Mouse (Mus musculus): ENCODE results near the gene Rag1. TPM values are rescaled to one million over a fixed set of nuclear protein-coding genes. Genes with fewer than 3 reads are reported as not detected.

The Rag1 gene
- total RNA-seq, 2 experiments from 2014 or later = not detected

DNA sequence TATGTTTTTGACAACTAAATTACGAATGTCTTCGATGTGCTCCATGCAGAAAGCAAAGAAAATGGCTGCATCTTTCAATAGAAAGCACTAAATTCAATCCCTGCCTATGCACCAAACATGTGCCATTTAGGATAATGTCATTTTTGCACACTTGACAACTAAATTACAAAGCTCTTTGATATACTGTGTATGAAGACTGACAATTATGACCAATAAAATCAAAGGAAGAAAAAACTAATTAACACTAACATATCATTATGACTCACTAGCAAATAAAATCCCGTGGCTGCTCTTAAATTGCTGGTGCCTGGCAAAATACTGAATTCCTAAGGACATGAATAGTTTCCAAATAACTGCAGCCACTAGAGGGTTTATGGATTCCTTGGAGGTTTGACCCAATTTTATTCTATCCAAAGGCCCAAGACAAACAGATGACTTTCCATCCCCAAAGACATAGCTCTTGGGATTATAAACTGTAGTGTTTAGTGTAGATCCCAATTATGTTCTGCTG is 9.4 kb downstream of the Rag1 start:
- no peak for ATAC-seq (replicated peaks; ENCODE audit: poor library complexity, severe bottlenecking)

DNA sequence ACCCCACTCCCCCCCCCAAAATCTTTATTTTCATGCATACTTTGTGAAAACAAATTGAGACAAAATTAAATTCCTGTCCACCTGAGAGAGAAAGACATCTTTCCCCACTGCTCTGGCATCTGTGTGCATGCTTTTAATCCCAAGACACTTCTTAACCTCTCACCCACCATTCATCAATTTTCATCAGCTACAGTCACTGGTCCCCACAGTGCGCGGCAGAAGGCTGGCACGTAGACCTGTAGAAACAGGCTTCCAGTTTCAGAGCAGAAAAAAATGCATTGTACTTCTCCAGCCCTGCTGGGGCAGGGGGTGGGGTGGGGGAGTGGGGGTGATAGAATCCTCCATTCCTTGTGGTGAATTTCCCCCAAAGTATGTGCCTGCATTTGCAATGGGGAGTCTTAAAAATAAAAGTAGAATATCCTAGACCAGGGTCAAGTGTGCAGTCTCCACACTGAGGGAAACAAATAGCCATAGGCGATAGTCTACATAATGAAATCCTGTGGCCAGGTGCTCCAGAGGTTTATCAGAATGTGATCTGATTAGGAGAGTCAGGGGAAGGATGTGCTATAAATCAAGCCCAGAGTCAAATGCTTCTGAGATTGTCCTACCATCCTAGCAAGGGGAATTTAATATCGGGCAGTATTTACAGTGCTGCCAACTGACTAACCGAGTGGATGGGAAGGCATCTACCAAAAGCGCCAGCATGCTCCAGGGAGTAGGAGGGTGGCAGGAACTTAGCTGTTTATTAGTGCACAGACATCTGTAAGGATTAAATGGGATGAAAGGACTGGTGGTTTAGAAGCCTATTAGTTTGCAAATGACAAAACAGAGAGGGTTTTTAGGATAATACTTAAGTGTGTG is 10.1 kb downstream of the Rag1 start:
- no peak for ATAC-seq (replicated peaks; ENCODE audit: poor library complexity, severe bottlenecking)

DNA sequence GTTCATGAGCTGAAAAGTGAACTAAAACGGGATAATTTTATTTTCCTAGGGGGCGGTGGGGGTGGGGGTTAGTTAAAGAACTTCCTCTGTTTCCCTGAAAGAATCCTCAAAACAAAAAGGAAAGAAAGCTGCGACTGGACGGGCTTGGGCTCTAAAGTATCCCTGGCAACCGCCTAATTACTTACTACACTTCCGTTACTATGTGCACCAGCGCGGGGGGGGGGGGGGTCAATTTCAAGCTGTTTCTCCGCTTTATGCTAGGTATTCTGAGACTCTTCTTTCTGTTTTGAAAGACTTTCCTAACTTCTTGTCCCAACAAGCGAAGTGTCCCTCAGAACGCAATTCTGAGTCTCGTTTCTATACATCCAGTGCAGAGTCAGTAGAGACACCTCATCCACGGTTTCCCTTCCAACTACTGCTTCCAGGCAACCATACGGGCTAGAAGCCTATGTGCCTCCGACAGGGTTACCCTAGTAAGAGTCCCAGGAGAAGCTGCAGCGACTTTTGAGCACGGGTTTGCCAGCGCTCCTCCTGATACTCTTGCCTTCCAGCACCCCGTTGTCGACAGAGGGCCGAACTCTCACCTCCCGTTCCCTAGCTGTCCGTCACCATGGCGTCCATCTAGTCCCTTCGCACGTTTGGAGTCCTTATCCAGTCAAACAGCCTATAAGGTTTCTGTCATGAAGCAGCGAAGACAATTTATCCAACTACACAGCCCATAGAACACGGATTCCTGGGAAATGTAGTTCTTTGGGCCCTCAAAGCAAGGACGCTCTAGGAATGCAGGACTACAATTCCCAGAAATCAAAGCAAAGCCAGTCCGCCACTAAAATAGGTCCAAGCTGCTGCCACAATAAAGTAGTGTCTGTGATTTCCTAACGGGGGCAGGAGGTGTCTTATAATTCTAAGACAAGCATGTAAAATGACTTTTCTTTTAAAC is 20.7 kb downstream of the Rag1 start:
- ATAC-seq (replicated peaks; ENCODE audit: poor library complexity, severe bottlenecking) = peak; percentile 93

GRCm38 (mm10) chr2:101627227-101627626 is 22.1 kb downstream of the Rag1 start:
- no peak for ATAC-seq (replicated peaks; ENCODE audit: poor library complexity, severe bottlenecking)

DNA sequence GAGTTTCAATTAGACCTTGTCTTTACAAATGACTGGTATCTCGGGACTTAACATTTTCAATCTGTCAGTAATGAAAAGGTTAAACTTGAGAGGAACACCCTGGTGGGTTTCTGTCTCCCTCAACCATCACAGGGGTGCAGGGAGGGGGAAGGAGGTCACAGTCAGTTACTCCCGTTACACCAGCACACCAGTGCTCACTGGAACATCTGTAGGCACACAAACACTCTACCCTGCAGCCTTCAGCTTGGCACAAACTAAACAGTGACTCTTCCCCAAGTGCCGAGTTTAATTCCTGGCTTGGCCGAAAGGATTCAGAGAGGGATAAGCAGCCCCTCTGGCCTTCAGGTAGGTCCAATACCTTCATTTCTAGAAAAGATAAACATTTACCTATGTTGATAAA is 24.8 kb downstream of the Rag1 start, which contains the start of gene Rag2:
TSS of gene Rag2 (plus strand) at position 193 of the 400 bp plus-strand sequence.
- no peak for ATAC-seq (replicated peaks; ENCODE audit: poor library complexity, severe bottlenecking)

GRCm38 (mm10) chr2:101624011-101624410 is 25.3 kb downstream of the Rag1 start:
- ATAC-seq (replicated peaks; ENCODE audit: poor library complexity, severe bottlenecking) = no peak

DNA sequence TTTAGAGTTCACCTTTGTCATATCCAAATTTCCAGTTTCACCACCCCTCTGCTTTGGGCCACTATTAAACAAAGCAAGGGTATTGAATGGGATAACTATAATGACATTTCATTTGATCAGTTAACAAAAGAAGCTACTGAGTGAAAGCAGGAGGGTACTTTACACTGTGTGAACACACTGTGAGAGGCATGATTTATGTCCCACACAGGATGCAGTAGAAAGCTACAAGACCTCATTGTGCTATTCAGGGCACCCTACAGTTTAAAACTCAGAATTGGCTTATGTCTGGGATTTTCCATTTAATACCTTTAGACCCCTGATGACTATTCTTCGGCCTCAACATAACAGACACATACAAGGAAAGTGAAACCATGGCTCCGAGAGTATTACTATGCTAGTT is 26.3 kb downstream of the Rag1 start:
- ATAC-seq (replicated peaks; ENCODE audit: poor library complexity, severe bottlenecking) = no peak

- ATAC-seq (replicated peaks; ENCODE audit: poor library complexity, severe bottlenecking) = peak; percentile 46
Observed at GRCm38 (mm10) chr2:101621611-101622010, 27.7 kb downstream of the Rag1 start.

GRCm38 (mm10) chr2:101620899-101621298 is 28.4 kb downstream of the Rag1 start:
- no peak for ATAC-seq (replicated peaks; ENCODE audit: poor library complexity, severe bottlenecking)

- peak; percentile 50 for ATAC-seq (replicated peaks; ENCODE audit: poor library complexity, severe bottlenecking)
Observed at GRCm38 (mm10) chr2:101618373-101618772, 30.9 kb downstream of the Rag1 start.

DNA sequence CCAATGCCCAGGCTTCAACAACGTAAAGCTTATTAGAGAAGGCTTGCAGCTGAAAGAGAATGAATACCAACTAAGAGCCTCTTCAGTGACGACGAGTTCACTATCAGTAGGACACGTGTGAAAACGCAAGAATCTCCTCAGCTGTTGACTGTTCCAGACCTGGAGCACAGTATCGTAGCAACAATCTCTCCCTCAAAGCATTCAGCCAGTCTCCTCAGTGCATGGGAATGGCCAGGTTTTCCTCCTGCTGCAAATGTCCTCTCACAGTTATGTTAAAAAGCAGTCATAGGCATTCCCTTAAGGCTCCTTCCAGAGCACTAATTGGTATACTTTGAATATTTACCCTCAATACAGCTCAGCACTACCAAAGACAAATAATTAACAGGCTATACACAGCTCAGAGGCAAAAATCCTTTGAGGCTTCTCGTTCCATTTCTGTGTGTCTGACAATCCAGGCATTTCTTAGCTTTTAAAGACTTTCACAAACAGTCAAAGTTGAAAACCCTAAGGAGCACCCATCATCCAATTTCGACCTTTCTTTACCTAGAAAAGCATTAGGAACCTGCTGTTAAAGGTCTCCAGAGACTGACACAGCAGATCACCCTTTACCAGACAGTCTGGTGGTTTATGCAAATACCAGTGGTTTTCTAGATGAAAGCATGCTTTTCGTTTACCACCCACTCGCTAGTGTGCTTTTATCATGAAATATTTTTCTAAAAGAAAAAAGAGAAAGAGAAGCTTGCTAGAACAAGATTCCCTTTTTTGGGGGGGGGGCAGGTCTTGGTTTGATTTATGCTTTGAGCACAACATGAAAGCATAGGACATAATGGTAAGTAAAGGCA is 33.6 kb downstream of the Rag1 start:
- no peak for ATAC-seq (replicated peaks; ENCODE audit: poor library complexity, severe bottlenecking)

- ATAC-seq (replicated peaks; ENCODE audit: poor library complexity, severe bottlenecking) = no peak
Observed at GRCm38 (mm10) chr2:101610861-101611260, 38.4 kb downstream of the Rag1 start.

- ATAC-seq (replicated peaks; ENCODE audit: poor library complexity, severe bottlenecking) = no peak
Observed at GRCm38 (mm10) chr2:101608232-101608894, 40.9 kb downstream of the Rag1 start.

DNA sequence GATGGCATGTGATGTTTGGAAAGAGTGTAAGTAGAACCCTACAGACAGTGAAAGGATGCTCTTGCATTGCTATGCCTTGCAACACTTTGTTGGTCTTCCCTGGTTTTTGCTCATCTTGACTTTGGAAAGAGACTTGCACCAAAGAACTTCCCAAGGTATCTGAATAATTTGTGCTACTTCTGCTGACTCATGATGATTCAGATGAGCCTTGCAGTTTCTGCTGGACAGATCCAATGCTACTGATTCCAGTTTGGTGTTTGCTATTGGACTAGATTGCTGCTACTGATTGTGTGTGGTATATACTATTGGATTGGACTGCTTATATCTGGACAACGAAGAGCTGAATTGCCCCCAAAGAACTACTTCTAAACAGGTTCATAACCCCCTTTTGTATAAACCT is 46.2 kb downstream of the Rag1 start:
- ATAC-seq (replicated peaks; ENCODE audit: poor library complexity, severe bottlenecking) = no peak

DNA sequence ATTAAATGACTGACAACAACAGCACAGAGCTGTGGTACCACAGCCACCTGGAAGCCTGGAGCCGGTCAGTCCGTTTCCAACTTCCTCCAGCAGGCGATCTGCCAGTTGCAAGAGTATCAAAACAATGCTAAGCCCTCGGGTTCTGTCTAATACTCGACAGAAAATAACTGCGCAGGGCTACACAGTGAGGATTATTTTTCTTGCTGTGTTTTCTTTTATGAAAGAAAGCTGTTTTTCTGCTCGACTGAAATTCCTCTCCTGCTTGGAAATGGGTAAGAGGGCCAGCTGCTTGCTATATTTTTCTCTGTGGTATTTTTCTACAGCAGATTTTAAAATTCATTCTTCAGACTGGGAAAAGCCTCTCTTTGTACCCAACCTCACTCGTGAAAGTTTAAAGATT is 48.6 kb downstream of the Rag1 start:
- peak; percentile 71 for ATAC-seq (replicated peaks; ENCODE audit: poor library complexity, severe bottlenecking)

- no peak for ATAC-seq (replicated peaks; ENCODE audit: poor library complexity, severe bottlenecking)
Observed at GRCm38 (mm10) chr2:101598190-101599181, 50.8 kb downstream of the Rag1 start.

DNA sequence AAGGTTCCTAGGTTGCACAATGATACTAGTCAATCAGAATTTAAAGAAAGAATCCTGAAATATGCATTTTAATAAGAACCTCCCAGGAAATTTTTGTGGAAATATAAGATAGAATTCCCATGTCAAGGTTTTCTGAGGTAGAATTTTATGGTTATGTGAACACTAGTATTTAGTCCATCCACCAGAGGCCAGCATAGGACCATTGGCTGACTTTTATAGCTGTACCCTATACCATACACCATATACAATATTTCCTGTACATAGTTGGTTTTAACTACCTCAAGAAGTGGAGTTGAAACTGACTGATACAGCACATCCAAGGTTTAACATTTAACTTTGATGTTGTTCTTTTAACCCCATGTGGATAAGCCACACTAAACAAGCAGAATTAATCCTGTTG is 52.1 kb downstream of the Rag1 start:
- ATAC-seq (replicated peaks; ENCODE audit: poor library complexity, severe bottlenecking) = no peak

GRCm38 (mm10) chr2:101594681-101595080 is 54.6 kb downstream of the Rag1 start:
- ATAC-seq (replicated peaks; ENCODE audit: poor library complexity, severe bottlenecking) = peak; percentile 80
